Mouse (Mus musculus) left cerebral cortex, adult 9 months (tissue): ENCODE measurements around the gene Card11.
A peak's percentile ranks its signal among the peaks of the same experiment; 100 is the strongest.

ENCODE experiments used
- DNase-seq, 2 experiments: peaks; one replicate each; pipeline ENCODE4 v3.0.0; 2022; ENCODE audit warnings: low spot score in 2 of 2

The Card11 gene

DNA sequence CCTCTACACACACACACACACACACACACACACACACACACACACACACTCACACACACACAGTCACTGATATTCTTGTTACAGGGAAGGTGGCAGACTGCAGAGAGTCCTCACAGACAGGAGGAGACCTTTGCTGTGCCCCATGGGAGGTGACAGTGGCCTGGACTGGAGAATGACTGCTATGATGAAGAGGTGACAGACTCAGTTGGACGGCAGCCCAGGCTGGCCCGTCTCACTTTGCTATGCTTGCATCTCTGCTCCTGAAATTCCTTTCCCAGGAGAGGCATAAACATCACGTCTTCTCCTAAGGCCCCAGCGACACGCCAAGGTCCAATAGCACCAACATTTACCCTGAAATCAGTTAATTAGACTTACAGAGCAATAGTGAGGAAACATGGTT is 146.7 kb downstream of the Card11 start:
- no peak for DNase-seq

DNA sequence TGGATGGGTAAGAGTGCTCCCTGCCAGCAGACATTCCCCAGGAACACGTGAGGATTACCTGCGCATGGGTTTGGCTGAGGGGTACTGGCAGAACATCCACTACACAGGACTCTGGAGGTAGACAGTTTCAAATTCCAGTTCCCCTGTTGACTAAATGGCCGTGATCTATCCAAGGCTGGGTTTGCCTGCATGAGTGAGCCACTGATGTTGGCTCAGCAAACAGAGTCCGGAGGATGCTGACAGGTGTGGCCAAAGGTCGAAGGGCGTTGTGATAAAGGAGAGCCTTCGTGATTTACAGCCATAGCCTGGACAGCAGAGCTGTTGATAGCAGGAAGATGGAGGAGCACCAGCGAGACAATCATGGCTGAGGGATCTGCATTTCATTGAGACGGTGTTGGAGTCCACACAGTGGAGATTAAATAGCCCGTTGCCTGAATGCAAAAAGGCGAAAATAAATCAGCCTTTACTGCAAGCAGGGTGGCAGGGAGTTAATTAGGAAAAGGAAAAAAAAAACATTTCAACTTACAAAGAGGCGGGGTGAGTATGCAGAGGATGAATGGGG is 147.9 kb downstream of the Card11 start:
- DNase-seq = no peak

DNA sequence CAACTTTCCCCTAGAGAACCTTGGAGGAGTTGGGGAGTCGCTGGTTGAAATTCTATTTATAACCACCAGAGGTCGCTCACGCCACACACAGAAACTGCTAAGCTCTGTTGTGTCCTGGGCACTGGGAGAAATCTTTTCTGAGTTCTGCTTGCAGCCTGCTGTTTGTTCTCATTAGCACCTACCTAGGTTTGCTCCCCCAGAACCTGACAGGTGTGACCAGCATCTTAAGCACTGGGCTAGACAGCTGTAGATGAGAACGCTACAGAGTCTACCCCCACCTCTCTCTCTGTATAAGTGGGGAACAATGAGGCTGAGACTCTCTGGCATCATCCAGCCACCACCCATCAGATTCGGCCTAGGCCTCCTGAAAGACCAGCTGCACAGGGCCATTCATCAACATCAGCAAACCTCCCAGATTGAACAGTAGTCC is 153.1 kb downstream of the Card11 start:
- DNase-seq = peak in 1 of 2 experiments; percentile 60

DNA sequence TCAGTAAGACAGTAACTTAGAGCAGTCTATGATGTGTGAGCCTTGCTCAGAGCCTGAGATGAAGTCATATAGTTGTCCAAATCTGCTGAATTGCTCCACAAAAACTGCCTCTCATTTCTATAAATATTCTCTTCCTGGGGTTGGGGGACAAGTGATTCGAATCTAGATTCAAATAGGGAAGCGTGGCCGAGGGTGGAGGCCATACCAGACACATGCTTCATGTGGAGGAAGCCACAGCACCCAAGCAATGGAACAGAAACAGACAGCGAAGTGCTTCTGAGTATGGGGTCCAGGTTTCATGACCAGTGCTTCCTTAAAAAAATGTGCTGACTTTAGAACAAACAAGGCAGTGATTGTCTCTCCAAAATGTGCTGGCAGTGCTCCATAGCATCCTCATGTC is 158.4 kb downstream of the Card11 start:
- no peak for DNase-seq

DNA sequence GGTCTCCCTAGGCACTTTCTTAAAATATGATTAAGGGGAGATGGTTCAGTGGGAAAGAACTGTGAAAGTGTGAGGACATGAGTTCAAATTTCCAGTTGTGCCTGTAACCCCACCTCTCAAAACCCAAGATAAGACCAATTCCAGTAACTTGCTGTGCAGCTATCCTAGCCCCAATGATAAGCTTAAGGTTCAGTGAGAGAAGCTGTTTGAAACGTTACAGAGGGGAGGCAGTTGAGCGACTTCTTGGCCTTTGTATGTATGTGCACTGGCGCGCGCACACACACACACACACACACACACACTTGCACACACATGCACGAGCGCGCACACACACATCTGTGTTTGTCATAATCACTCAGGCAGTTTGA is 169.3 kb downstream of the Card11 start:
- DNase-seq = no peak

DNA sequence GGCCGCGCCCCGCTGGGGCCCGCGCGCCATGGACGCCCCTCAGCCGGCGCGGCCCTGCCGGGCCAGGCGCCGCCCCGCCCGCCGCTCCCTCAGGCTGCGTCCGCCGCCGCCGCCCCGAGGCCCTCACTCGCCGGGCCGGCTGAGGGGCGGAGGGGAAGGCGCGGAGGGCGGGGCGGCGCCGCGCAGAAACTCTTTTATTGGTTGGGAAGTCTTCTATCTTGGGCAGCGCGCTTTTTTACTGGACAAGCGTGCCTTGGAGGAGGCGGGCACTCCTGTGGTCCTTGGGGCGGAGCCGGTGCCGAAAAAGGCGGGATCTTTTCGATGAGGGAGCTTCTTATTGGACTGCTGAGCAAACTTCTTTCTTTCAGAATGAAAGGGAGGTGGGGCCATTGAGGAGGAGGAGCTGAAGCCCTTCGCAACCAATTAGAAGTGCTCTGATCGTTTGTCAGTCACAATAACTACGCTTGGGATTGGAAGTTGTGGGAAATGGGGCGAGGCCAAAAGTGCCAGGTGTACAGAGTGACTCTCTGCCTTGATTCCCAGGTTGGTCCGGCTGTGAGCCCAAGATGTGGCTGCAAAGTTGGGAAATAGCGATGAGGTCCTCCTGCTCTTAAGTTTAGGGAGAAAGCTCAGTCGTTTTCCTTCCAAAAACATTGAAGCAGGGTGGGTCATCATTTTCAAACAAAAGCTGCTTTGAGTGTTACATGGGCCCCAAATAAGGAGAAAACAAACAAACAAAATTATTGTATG is 169.9 kb downstream of the Card11 start, which contains the start of gene Gna12:
Gna12 (minus strand) TSS at position 118 of the 750 bp plus-strand sequence.
- DNase-seq = peak; percentile 99

DNA sequence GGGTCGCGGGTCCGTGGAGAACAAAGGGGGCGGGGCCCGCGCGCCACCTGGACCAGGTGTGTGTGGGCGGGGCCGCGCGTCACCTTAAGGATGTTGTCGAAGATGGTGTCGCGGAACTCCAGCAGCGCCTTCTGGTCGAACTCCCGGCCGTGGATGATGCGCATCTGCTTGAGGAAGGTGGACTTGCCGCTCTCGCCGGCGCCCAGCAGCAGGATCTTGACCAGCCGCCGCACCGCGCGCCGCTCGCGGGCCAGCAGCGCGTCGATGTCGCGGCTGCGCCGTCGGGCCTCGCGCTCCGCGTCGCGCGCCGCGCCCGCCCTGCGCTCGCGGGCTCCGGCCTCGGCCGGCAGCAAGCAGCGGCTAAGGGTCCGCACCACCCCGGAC is 170.5 kb downstream of the Card11 start:
- no peak for DNase-seq

DNA sequence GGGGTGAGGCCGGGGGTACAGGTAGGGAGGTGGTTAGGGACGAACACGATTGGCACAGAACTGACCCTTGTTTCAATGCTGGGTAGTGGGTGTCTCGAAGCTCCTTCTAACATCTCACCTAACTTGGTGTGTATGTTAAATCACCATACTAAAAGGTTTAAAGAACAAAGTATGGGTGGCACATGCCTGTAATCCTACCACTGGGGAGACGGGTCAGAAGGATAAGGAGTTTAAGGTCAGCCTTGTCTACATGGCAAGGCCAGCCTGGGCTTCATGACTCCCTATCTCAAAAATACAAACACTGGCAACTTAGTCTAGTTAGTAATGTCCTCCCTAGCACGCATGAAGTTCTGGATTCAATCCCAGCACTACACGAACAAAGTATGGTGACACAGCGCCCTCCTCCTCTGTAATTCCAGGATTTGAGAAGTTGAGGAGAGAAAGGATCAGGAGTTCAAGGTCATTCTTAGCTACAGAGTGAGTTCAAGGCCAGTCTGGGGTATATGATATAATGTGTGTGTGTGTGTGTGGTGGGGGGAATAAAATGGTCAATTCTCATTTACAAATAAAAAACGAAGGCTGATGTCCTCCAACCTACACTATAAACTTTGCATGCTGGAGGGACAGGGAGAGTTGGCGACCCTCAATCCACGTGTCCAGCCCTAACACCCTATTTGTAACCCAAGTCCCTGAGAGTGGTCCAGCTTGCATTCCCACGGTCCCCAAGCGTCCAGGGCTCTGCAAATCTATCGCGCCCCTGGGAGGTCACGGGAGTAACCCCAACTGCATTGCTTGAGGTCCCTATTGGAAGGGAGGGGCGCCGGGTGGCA is 171.1 kb downstream of the Card11 start:
- DNase-seq = no peak

DNA sequence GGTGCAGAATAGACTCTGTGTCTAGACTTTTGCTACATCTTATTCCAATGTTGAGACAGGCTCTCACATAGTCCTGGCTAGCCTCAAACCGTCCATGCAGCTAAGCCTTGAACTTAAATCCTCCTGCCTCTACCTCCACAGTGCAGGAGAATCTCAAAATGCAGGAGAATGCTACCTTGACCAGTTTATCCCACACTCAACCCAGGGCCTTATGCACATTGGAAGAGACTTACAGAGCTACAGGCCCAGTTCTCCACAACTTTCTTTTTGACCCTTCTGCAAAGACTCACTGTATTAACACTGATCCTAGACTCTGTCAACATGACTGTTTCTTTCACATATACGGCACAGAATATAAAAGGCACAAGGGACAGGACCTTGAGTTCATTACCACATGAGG is 172.0 kb downstream of the Card11 start:
- DNase-seq = no peak

DNA sequence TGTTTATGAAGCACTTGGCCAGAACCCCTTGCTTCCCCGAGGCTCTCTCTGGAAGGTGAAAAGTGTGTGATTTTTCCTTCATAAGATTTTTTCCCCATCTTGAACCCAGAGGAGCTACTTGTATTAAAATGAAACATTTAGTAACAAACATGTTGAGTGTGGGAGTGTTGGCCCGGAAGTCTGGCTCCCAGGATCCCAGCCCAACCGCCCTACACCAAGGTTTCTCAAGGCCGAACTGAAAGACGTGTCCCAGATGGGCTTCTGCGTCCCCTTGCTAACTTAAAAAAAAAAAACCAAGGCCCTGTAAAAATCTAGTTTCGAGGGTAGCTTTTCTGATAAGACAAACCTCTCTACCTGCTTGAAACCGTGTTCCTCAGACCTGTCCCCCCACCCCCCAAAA is 172.5 kb downstream of the Card11 start:
- no peak for DNase-seq

DNA sequence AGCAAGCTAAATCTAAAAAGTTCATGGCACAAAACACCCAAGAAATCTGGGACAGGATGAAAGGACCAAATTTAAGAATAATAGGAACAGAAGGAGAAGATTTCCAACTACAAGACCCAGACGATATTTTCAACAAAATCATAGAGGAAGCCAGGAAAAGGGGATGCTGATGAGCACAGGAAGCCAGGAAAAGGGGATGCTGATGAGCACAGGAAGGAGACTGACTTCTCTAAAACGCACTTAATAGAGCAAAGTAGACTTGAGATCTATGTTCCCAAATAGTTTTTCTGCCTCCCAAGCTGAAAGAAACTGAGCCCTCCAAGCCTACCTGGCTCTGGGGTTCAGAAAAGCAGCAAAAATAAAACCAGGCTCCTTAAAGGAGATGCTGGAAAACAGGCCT is 173.0 kb downstream of the Card11 start:
- no peak for DNase-seq

DNA sequence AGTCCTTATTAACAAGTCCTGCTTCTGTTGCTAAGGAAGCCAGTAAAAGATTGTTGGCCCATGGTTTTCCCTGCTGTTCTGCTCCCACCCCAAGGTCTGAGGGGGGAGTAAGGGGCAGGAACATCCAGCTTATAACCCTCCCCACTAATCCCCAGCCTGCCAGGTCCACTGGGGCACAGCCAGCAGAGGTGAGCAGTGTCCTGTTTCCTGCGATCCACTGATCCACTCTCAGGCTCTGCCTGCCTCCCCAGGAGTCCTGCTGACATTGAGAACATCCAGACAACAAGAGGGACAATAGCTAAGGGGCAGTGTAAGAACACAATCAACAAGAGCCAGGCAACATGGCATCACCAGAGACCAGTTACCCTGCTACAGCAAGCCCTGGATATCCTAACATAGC is 173.6 kb downstream of the Card11 start:
- no peak for DNase-seq

DNA sequence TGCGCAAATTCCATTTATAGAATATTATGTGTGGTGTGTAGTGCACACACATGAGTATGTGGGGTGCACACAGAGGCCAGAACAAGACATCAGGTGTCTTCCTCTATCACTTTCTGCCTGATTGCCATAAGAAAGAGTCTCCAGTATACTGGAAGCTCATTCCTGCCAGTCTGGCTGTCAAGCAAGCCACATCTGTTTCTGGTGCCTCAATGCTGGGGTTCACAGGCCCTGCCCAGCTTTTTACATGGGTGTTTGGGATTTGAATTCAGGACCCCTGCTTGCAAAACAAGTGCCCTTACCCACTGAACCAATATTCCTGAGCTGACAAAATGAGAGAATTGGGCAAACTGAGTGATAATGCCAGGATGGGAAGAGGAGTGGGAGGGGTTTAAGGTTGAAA is 174.3 kb downstream of the Card11 start:
- no peak for DNase-seq

DNA sequence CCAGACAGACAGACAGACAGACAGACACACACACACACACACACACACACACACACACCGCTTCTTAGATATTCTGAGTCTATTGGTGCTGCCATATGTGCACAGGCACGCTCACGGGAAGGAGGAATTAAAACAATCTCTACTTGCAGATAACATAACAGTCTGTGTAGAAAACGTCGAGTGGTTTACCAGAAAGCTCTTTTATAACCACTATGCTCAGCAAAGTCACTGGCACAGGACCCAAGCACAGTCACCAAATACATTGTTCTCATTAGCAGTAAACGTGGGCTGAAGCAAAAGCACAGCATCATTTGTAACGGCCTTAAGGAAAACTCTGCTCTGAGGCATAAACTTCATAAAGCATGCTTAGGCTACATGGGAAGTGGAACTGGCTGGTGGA is 176.3 kb downstream of the Card11 start:
- DNase-seq = peak in 1 of 2 experiments; percentile 51

DNA sequence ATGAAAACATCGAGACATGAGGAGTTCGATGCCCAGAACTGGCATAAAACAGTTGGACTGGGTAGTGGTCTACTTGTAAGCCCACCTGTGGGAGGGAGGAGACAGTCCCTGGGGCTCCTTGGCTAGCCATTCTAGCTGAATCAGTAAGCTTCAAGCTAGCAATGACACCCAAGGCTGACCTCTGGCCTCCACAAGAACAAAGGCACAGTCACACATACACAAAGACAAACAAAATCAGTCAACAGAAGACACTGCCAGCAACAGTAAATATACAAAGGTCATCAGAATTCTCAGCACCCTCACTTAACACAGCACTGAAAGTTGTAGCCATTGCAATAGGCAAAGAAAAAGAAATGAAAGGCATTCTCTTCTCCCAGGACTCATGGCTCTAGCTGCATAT is 177.0 kb downstream of the Card11 start:
- DNase-seq = no peak
